Mouse (Mus musculus) lung, adult 2 months (tissue): Measurements from ENCODE around the gene Col4a2. TPM values are rescaled to one million over a fixed set of nuclear protein-coding genes. Genes with fewer than 3 reads are reported as not detected.

Experiments
- DNase-seq: peaks from one replicate; pipeline ENCODE4 v3.0.0; 2022
- H3K4me1 ChIP-seq: fragments of 200-500 bp; 2 replicates; pipeline ENCODE4 v1.6.1; 2011; ENCODE audit warnings: low read length; ENCODE audit not compliant: control insufficient read depth, insufficient read depth
- H3K4me3 ChIP-seq: fragments of 200-500 bp; replicated peaks from 2 replicates; pipeline ENCODE3; 2011; ENCODE audit warnings: low read depth, mild to moderate bottlenecking, control low read depth, low read length; ENCODE audit errors: extremely low read depth
- CTCF ChIP-seq: fragments of 200-500 bp; IDR thresholded peaks from 2 replicates; pipeline ENCODE4 v1.5.1; 2011; ENCODE audit warnings: mild to moderate bottlenecking, low read length, control low read depth; ENCODE audit not compliant: insufficient read depth
- POLR2A ChIP-seq: fragments of 200-500 bp; IDR thresholded peaks from 2 replicates; pipeline ENCODE4 v1.6.1; 2011; ENCODE audit warnings: low read depth, mild to moderate bottlenecking, control low read depth, low read length, borderline replicate concordance; ENCODE audit errors: extremely low read depth
- WGBS: fragments of 180-500 bp; shearing (Covaris S2); methylation state at CpG from one replicate; pipeline ENCODE4 v1.1.7; 2018; 5-methylcytosine and 5-hydroxymethylcytosine counted together
- polyA plus RNA-seq: library from polyadenylated mRNA; depleted of rRNA; stranded (reverse); fragments of >200 nt; gene quantifications from 2 replicates; pipeline ENCODE4 v1.2.3, GENCODE M21; 2012

The Col4a2 gene
- polyA plus RNA-seq, 1 experiment, result 237 TPM

GRCm38 (mm10) chr8:11385272-11385905 lies 72.8 kb downstream of the Col4a2 start:
- 54% methylated on average over 9 of the region's 9 CpGs for WGBS
- H3K4me1 ChIP-seq, result peaks cover 27% of the 10 kb centered on the region
- TF ChIP-seq POLR2A, result no peak
- H3K4me3 ChIP-seq, result no peak overlapping the region
- no peak for DNase-seq

GRCm38 (mm10) chr8:11387282-11387681 lies 74.7 kb downstream of the Col4a2 start:
- 81% methylated on average over 4 of the region's 4 CpGs for WGBS
- TF ChIP-seq CTCF, result no peak
- no peak for TF ChIP-seq POLR2A
- Histone ChIP-seq H3K4me1 (peaks cover 17% of the 10 kb centered on the region), H3K4me3 (no peak overlapping the region)
- no peak for DNase-seq

DNA sequence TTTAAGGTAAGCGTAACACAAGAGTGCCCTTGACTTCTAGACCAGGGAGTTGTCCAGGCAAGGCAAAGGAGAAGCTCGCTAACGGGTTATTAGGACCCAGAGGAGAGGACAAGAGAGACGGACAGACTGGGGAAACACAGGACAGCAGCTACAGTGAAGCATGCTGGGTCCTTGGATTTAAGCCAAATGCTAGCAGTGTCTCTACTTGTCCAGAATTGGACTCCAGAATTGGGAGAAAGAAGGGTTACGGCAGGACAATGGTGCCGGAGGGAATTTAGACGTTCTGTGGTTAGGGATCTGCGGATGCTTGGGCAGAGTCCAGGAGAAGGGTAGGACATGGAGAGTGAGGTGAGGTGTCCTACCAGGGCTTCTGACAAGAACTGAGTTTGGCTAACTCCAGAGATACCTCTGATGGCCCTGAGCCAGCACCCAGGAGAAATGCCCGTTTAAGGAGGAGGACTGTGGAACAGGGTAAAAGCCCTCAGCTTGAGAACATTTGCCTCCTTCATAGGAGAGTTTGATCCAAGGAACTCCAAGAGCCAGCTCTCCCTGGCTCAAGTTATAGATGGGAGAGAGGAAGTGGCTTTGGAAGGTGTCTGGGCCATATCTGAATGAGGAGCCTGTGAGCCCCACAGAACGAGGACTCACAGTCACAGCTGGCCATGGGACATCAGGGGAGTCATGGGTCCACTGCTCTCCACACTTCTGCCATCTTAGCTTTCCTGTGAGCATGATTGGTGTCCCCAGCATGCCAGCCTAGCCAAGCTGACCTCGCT lies 76.9 kb downstream of the Col4a2 start:
- Histone ChIP-seq H3K4me1 (peaks cover 20% of the 10 kb centered on the region), H3K4me3 (no peak overlapping the region)
- no peak for DNase-seq
- no peak for TF ChIP-seq POLR2A
- WGBS, result 67% methylated on average over 11 of the region's 11 CpGs

DNA sequence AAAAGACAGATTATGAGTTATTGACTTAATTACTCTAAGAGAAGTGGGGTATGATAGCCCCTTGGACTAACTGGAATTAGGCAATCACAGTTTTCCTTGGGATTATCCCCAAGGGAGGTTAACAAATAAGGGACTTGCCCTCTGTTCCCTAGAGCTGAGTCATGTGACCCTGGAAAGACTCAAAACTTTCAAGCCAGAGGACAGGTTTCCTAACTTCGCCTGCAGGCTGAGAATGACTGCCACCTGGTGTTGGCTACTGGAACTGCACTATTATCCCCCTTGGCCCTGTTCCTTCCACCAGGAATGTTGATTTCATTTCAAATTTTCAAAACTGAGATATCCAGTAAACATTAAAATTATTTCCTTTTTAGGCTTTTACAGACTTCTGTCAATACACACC lies 80.1 kb downstream of the Col4a2 start:
- DNase-seq, result peak; percentile 83
- peaks cover 29% of the 10 kb centered on the region for H3K4me1 ChIP-seq
- peak; percentile 97 for TF ChIP-seq CTCF
- no peak for TF ChIP-seq POLR2A
- WGBS, result 0% methylated on average over 1 of the region's 1 CpGs
- H3K4me3 ChIP-seq, result no peak overlapping the region

DNA sequence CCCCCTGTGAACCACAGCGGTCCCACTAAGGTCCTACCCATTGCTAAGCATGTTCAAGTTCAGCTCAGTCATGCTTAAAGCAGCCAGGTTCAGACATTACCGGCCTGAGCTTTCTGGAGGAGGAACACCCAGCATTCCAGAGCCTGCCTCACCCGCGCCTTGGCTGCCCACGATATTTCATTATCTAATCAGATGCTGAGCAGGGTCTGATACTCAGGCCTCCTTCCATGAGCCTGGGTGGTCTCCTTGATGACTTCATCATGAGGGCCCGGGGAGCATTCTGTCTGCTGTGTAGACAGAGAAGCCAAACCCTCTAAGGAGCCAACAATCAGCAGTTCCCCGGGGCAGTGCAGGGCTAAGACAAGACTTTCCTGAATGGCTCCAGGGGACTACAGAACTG lies 80.6 kb downstream of the Col4a2 start:
- TF ChIP-seq CTCF, result no peak
- no peak for TF ChIP-seq POLR2A
- WGBS, result 21% methylated on average over 7 of the region's 7 CpGs
- DNase-seq, result no peak
- H3K4me1 ChIP-seq, result peaks cover 29% of the 10 kb centered on the region
- no peak overlapping the region for H3K4me3 ChIP-seq

- DNase-seq, result no peak
- Histone ChIP-seq H3K4me1 (peaks cover 29% of the 10 kb centered on the region), H3K4me3 (no peak overlapping the region)
- 27% methylated on average over 8 of the region's 8 CpGs for WGBS
- TF ChIP-seq CTCF (no peak), POLR2A (no peak)
These were observed 81.0 kb downstream of the Col4a2 start for GRCm38 (mm10) chr8:11393607-11394006.

GRCm38 (mm10) chr8:11394773-11395172 lies 82.2 kb downstream of the Col4a2 start:
- WGBS, result 34% methylated on average over 9 of the region's 9 CpGs
- no peak for DNase-seq
- peaks cover 26% of the 10 kb centered on the region for H3K4me1 ChIP-seq
- TF ChIP-seq POLR2A, result no peak
- TF ChIP-seq CTCF, result no peak
- no peak overlapping the region for H3K4me3 ChIP-seq

- Histone ChIP-seq H3K4me3 (no peak overlapping the region), H3K4me1 (peaks cover 30% of the 10 kb centered on the region)
- DNase-seq, result no peak
- TF ChIP-seq CTCF (no peak), POLR2A (no peak)
- WGBS, result 33% methylated on average over 10 of the region's 10 CpGs
These were observed 83.0 kb downstream of the Col4a2 start for GRCm38 (mm10) chr8:11395601-11396000.

DNA sequence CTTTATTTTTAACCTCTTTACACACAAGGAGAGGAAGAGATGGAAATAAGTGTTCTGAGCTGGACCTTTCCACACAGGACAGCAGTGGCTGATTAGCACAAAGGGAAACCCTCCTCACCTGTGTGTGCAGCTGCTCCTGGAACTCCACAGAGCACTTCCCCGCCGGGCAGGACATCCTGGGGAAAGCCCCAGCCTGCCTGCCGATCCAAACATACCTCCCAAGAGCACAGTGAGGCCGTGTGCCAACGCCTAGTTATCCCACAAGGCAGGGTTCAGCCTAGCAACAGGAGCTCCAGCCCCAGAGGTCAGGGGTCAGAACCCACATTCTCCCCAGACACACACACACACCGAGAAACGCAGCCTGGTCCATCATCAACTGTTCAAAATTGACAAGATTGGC lies 83.5 kb downstream of the Col4a2 start:
- no peak for TF ChIP-seq CTCF
- TF ChIP-seq POLR2A, result no peak
- peaks cover 30% of the 10 kb centered on the region for H3K4me1 ChIP-seq
- DNase-seq, result no peak
- 22% methylated on average over 7 of the region's 7 CpGs for WGBS
- H3K4me3 ChIP-seq, result no peak overlapping the region

DNA sequence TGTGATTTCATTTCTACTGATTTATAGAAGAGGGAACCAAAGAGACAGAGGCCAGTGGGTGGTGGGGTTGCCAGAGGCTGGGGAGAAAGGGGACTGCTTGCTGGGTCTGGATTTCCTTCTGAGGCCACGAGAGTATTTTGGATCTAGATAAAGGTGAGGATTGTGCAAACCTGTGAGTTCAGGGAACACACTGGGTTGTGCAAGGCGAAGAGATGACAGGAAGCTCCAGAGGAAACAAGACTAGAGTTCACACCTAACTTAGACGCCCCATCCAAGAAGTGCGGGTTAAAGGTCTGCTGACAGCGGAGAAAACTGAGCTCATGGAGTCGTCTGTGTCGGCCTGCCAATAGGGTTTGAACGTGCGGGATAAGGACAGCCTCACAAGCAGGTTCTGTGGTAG lies 84.5 kb downstream of the Col4a2 start:
- no peak for DNase-seq
- Histone ChIP-seq H3K4me3 (no peak overlapping the region), H3K4me1 (peaks cover 29% of the 10 kb centered on the region)
- WGBS, result 61% methylated on average over 9 of the region's 9 CpGs
- TF ChIP-seq POLR2A, result no peak
- TF ChIP-seq CTCF, result no peak

DNA sequence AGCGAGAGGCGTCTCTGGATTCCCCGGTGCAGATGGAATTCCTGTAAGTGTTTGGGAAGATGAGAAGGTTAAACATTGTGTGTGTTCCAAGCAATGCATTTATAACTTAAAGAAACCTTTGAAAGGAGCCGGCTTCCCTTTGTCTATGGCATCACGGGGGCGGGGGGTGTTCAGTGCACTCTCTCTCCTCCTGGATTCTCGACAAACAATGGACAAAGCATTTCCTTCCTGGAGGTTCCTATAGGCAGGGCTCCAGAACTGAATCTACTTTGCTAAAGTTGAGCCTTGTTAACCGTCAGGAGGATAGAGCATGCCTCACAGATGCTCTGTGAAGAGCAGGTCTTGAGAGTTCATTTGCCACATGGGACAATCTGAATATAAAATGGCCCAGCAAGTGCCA lies 87.1 kb downstream of the Col4a2 start:
- H3K4me1 ChIP-seq, result peaks cover 15% of the 10 kb centered on the region
- DNase-seq, result no peak
- TF ChIP-seq POLR2A (no peak), CTCF (no peak)
- WGBS, result 40% methylated on average over 8 of the region's 8 CpGs
- no peak overlapping the region for H3K4me3 ChIP-seq
